Mouse (Mus musculus) neutrophil, adult 83 days (primary cell): Measurements from ENCODE around the gene Pam16. TPM values are rescaled to one million over a fixed set of nuclear protein-coding genes. Genes with fewer than 3 reads are reported as not detected.

Experiments used
- total RNA-seq, 2 experiments: library from RNA; stranded (reverse); gene quantifications; one replicate each; pipeline ENCODE4 v1.2.4; 2023

The Pam16 gene
- 10 to 100 TPM; 38.5 to 42.4 TPM for total RNA-seq

GRCm38 (mm10) chr16:4624481-4625110 is at the start of gene Pam16:
Gene Pam16, minus strand, starts transcription at chr16:4624988.

GRCm38 (mm10) chr16:4639831-4640237 is 15.0 kb upstream of the Pam16 start, which contains the start of the genes Vasn and Dnaja3:
Gene Vasn, plus strand, starts transcription at chr16:4639941.
Gene Dnaja3, plus strand, starts transcription at chr16:4639989.

GRCm38 (mm10) chr16:4593971-4594813 is 30.6 kb downstream of the Pam16 start, which contains the start of gene Glis2:
Gene Glis2, plus strand, starts transcription at chr16:4594713.

Other genes with a start within 250 kb of the Pam16 start
- gene Adcy9, start 204.5 kb downstream of the Pam16 start, total RNA-seq = 10 to 100 TPM in 1 of 2 experiments, 1 to 10 TPM in 1; 8.5 to 10.8 TPM
- 1 to 10 TPM; 1.2 to 3.2 TPM for gene Srl, start 83.2 kb downstream of the Pam16 start, total RNA-seq
- gene Tfap4, start 65.1 kb downstream of the Pam16 start, total RNA-seq = 10 to 100 TPM in 1 of 2 experiments, 1 to 10 TPM in 1; 8.1 to 10.4 TPM
- gene Glis2, start 30.3 kb downstream of the Pam16 start, total RNA-seq = under 1 TPM; 0.62 to 0.79 TPM
- under 1 TPM; 0.42 TPM for gene Vasn, start 15.0 kb upstream of the Pam16 start, total RNA-seq
- 10 to 100 TPM; 12.2 to 14.4 TPM for gene Dnaja3, start 15.0 kb upstream of the Pam16 start, total RNA-seq
- gene Coro7, start 54.8 kb upstream of the Pam16 start, total RNA-seq = 100 to 1,000 TPM; 211 to 233 TPM
- 10 to 100 TPM; 20.7 to 28.1 TPM for gene Nmral1, start 94.4 kb upstream of the Pam16 start, total RNA-seq
- gene Hmox2, start 101.4 kb upstream of the Pam16 start, total RNA-seq = 10 to 100 TPM; 49.4 to 52.9 TPM
- 10 to 100 TPM; 12.9 to 14.2 TPM for gene Cdip1, start 165.3 kb upstream of the Pam16 start, total RNA-seq
- not detected for gene 4930562C15Rik, start 210.4 kb upstream of the Pam16 start, total RNA-seq